Mouse (Mus musculus) cerebellum, adult 11 months (tissue): ENCODE measurements around the gene Akap6.

Source experiments
- DNase-seq: peaks from one replicate; pipeline ENCODE4 v3.0.0; 2022

The Akap6 gene

GRCm38 (mm10) chr12:53168189-53169003, 469.2 kb downstream of the Akap6 start:
- no peak for DNase-seq

- no peak for DNase-seq
Measured at GRCm38 (mm10) chr12:53191435-53191834, 492.3 kb downstream of the Akap6 start.

GRCm38 (mm10) chr12:53193664-53194063, 494.5 kb downstream of the Akap6 start:
- no peak for DNase-seq
